Mouse (Mus musculus) olfactory bulb, adult 2 months (tissue): Measurements from ENCODE around the gene Has1. TPM values are rescaled to one million over a fixed set of nuclear protein-coding genes. Genes with fewer than 3 reads are reported as not detected.

ENCODE experiments used
- H3K27ac ChIP-seq: fragments of 200-500 bp; 2 replicates; pipeline ENCODE4 v1.5.1; 2012; ENCODE audit warnings: low read depth, low read length; ENCODE audit not compliant: insufficient read depth
- H3K4me1 ChIP-seq: fragments of 200-500 bp; 2 replicates; pipeline ENCODE4 v1.6.1; 2012; ENCODE audit warnings: low read length; ENCODE audit not compliant: control insufficient read depth, insufficient read depth
- H3K4me3 ChIP-seq: fragments of 200-500 bp; 2 replicates; pipeline ENCODE4 v1.5.1; 2012; ENCODE audit warnings: mild to moderate bottlenecking, low read depth, low read length, moderate library complexity; ENCODE audit not compliant: insufficient read depth
- CTCF ChIP-seq: fragments of 200-500 bp; IDR thresholded peaks from 2 replicates; pipeline ENCODE4 v1.5.1; 2012; ENCODE audit warnings: low read depth, mild to moderate bottlenecking, low read length, moderate library complexity; ENCODE audit not compliant: insufficient read depth
- POLR2A ChIP-seq: fragments of 200-500 bp; IDR thresholded peaks from 2 replicates; pipeline ENCODE4 v1.6.1; 2012; ENCODE audit warnings: mild to moderate bottlenecking, low read depth, low read length, moderate library complexity; ENCODE audit not compliant: insufficient read depth
- WGBS: fragments of 180-500 bp; shearing (Covaris S2); methylation state at CpG from one replicate; pipeline ENCODE4 v1.1.7; 2018; 5-methylcytosine and 5-hydroxymethylcytosine counted together
- polyA plus RNA-seq: library from polyadenylated mRNA; stranded (reverse); fragments of >200 nt; gene quantifications from 2 replicates; pipeline ENCODE4 v1.2.4, GENCODE M21; 2012; ENCODE audit warnings: low replicate concordance; ENCODE audit not compliant: missing spikeins, insufficient read depth, insufficient read length

Has1 gene
- polyA plus RNA-seq, 1 experiment = not detected

- Histone ChIP-seq H3K4me3 (no peak overlapping the region), H3K4me1 (no peaks in the 10 kb centered on the region), H3K27ac (no peak overlapping the region)
- WGBS = 92% methylated on average over 2 of the region's 2 CpGs
- TF ChIP-seq POLR2A (no peak), CTCF (no peak)
Observed at GRCm38 (mm10) chr17:17871697-17872096, 16.7 kb upstream of the Has1 start.

DNA sequence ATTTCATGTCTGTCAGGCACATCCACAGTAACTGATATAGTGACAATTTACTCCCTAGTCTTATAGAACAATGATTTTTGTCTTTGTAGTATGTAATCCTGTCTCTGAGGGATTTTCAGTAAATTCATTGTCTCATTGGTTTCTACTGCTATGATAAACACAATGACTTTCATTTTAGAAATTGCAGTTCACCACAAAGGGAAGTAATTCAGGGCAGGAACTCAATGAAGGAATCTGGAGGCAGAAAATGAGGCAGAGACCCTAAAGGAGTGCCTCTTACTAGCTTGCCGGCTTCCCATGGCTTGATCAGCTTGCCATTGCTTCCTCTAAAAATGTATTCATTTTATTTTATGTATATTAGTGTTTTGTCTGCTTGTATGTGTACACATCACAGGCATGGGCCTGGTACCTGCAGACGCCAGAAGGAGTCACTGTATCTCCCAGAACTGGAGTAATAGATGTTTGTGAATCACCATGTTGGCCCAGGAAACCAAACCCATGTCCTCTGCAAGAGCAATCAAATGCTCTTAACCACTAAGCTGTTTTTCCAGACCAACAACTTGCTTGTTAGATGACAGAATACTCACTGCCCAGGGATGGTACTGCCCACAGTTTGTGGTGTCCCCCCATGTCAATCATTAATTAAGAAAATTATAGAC, 16.0 kb upstream of the Has1 start:
- H3K27ac ChIP-seq = no peak overlapping the region
- no peaks in the 10 kb centered on the region for H3K4me1 ChIP-seq
- TF ChIP-seq POLR2A = no peak
- no peak for TF ChIP-seq CTCF
- no peak overlapping the region for H3K4me3 ChIP-seq
- WGBS = 85% methylated on average over 2 of the region's 2 CpGs

DNA sequence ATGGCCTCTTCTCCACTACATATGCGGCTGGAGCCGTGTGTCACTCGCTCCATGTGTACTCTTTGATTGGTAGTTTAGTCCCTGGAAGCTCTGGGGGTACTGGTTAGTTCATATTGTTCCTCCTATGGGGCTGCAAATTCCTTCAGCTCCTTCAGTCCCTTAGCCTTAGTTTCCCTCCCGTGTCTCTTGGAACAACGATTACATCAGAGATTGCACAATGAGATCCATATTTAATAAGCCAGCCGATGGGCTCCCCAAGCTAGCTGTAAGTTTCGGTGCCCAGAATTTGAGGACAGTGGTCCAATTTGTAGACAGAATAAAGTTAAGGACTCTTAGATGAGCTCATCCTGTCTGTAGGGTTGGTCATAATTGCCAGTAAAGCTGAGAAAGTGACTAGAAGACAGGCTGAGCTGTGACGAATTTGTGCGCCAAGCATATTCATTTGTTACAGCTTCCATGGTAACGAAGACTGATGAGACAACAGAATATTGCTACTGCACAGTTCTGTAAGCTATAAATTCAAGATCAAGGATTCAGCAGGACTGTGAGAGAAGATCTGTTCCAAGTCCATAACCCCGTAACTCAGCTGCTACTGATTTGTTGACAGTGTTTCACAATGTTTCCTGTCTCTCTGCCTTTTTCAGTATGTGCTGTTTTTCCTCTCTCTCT, 11.9 kb upstream of the Has1 start:
- no peak for TF ChIP-seq POLR2A
- no peak for TF ChIP-seq CTCF

GRCm38 (mm10) chr17:17865168-17865567, 10.2 kb upstream of the Has1 start:
- Histone ChIP-seq H3K4me1 (no peaks in the 10 kb centered on the region), H3K27ac (no peak overlapping the region), H3K4me3 (no peak overlapping the region)
- TF ChIP-seq POLR2A = no peak
- no peak for TF ChIP-seq CTCF
- 40% methylated on average over 2 of the region's 2 CpGs for WGBS

More for the DNA sequence above, 11.9 kb upstream of the Has1 start:
- Histone ChIP-seq H3K27ac (no peak overlapping the region), H3K4me1 (no peaks in the 10 kb centered on the region), H3K4me3 (no peak overlapping the region)
- WGBS = 84% methylated on average over 11 of the region's 11 CpGs

DNA sequence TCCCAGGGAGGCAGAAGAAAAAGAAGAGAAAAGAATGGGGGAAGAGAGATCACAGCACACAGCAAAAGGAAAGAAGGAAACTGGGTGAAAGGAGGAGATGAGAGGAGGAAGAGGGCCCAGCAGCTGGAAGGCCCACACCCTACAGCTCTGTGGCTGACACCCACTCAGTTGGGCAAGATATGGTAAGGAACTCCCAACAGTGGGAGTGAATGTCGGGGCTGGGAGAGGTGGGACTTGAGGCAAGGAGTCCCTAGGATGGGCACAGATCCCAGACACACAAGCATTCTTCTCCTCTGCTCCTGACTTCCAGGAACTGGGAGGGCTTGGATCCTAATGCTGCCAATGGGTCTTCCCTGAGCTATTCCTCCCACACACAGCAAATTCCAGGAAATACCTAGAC, 7.4 kb upstream of the Has1 start:
- WGBS = 48% methylated on average over 1 of the region's 1 CpGs
- Histone ChIP-seq H3K4me1 (no peaks in the 10 kb centered on the region), H3K4me3 (no peak overlapping the region), H3K27ac (no peak overlapping the region)
- TF ChIP-seq CTCF (no peak), POLR2A (no peak)

- Histone ChIP-seq H3K4me1 (no peaks in the 10 kb centered on the region; the same call in 1 of the 2 replicates), H3K27ac (no peak overlapping the region), H3K4me3 (no peak overlapping the region)
- TF ChIP-seq POLR2A = no peak
- no peak for TF ChIP-seq CTCF
- WGBS = 90% methylated on average over 3 of the region's 3 CpGs
Observed at GRCm38 (mm10) chr17:17860110-17860509, 5.1 kb upstream of the Has1 start.

DNA sequence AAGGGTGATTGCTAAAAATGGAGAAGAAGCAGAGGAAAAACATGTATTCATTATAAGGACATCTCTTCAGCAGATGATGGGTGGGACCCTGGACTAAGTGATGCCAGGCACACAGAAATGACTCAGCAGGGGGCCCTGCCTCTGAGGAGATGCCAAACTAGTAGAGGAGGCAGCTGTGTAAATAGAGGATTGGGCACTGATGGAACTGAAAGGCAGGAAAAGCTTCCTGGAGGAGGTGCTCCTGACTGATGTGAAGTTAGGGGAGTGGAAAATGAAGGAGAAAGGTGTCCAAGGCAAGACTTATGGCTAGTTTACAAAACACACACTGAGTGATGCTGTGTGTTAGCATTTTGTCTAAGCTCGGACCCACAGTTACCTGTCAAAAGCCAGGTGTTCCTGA, 2.4 kb upstream of the Has1 start:
- WGBS = 73% methylated on average over 1 of the region's 1 CpGs
- no peak overlapping the region for H3K27ac ChIP-seq
- H3K4me1 ChIP-seq = no peaks in the 10 kb centered on the region; the same call in 1 of the 2 replicates
- TF ChIP-seq POLR2A (no peak), CTCF (no peak)
- no peak overlapping the region for H3K4me3 ChIP-seq

- H3K27ac ChIP-seq = no peak overlapping the region
- WGBS = 94% methylated on average over 1 of the region's 1 CpGs
- H3K4me1 ChIP-seq = no peaks in the 10 kb centered on the region; the same call in 1 of the 2 replicates
- H3K4me3 ChIP-seq = no peak overlapping the region
- TF ChIP-seq CTCF = no peak
- TF ChIP-seq POLR2A = no peak
Observed at GRCm38 (mm10) chr17:17856612-17857011, 1.6 kb upstream of the Has1 start.

DNA sequence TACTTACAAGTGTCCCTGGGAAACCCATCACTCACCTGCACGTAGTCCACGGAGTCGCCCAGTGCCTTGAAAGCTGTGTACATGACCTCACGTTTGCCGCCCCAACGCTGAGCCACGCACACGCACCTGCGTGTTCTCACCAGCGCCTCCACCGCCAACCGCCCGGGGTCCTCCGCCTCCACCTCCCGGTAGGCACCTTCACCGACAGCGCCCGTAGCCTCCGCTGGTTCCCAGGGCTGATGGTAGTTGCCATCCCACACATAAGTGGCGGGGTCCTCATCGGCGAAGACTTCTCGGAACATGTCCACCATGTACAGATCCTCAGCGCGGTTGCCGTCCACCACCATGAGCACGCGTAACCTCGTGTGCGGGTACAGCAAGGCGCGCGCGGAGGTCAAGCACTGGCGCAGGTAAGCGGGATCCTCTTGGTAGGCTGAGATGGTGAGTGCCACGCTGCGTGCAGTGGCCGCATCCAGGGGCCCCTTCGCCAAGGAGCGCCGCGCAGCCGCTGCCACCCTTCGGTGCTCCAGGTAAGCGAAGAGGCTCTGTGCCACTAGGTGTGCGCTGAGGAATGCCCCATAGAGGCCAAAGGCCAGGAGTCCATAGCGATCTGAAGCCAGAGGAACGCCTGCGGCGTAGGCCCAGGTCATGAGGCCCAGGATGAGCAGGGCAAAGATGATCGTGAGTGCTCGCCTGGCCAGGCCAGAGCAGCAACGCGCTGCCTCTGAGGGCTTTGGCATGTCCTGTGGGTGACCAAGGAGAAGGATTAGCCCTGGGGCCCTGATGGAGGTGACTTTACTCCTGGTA, 4.9 kb downstream of the Has1 start:
- Histone ChIP-seq H3K4me1 (no peaks in the 10 kb centered on the region; the same call in 1 of the 2 replicates), H3K27ac (no peak overlapping the region), H3K4me3 (peak overlapping the region; percentile 8; the same call in 1 of the 2 replicates)
- no peak for TF ChIP-seq POLR2A
- no peak for TF ChIP-seq CTCF
- WGBS = 32% methylated on average over 55 of the region's 55 CpGs
